Mouse (Mus musculus): ENCODE data around the gene Mapk7. TPM values are rescaled to one million over a fixed set of nuclear protein-coding genes. Genes with fewer than 3 reads are reported as not detected.

Mapk7 gene
- polyA plus RNA-seq, 1 experiment from 2014 or later: 87.2 TPM

DNA sequence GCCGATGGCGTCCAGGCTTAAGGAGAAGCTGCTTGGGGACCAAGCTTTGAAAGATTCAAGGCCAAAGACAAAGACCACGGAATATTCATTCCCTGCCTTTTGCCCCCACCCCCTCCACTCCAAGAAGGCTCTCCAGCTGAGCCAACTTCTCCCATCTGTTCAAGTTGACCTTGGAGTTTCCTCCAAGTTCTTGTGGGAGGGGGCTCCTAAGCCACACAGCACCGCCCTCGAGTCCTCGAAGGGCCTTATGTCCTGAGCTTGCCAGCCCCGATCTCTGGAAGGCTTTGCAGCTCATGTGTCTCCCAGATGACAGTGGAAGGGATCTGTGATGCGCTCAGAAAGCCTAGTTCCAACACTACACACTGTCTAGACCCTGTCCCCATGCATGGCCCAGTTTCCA is 46.9 kb downstream of the Mapk7 start:
- H3K36me3 ChIP-seq: no peaks in the 10 kb centered on the region
- no peak overlapping the region for H3K27ac ChIP-seq
- H3K27me3 ChIP-seq: no peaks in the 10 kb centered on the region
- no peak overlapping the region for H3K9ac ChIP-seq (replicated peaks)
- no peak overlapping the region for H3K4me2 ChIP-seq (replicated peaks)
- H3K9me3 ChIP-seq: no peaks in the 10 kb centered on the region
- H3K4me3 ChIP-seq (replicated peaks): no peak overlapping the region
- peaks cover 18% of the 10 kb centered on the region for H3K4me1 ChIP-seq (replicated peaks)
- WGBS: 80% methylated on average over 8 of the region's 8 CpGs
- no peak for ATAC-seq

DNA sequence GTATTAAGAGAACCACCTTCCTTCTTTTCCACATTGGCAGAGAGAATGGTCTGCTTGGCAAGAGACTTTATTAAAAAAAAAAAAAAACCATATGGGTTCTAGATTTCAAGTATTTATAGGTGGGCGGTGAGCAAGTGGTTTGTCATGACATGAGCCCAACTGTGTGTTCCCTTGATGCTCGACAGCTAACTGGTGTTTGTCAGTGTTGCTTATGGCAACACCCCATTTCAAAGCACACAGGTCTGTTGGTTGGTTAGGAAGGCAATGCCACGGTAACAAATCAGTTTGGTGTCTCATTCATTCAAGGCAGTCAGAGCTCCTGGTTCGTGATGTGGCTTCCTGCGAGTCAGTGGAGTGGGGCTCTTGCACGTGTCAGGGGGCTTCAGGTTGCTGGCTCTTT is 50.4 kb downstream of the Mapk7 start:
- no peaks in the 10 kb centered on the region for H3K36me3 ChIP-seq
- 91% methylated on average over 6 of the region's 6 CpGs for WGBS

DNA sequence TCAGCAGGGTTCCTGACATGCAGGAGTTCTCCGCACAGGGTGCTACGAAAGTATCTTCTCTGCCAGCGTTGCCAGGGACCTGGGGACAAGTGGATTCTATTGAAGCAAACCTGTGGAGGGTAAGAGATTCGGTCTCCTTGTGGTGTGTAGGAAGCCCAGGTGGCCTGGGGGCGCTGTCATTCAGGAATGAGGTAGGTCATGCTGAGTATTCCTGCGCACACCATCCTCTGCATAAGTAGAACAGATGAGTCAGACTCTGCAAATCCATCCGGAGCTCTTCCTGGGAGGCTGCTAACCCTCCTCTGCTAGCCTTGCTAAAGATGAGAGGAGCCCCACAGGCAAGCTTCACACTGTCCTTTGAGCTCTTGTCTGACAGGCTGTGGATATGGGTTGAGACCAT is 52.5 kb downstream of the Mapk7 start:
- Histone ChIP-seq H3K9me3 (no peaks in the 10 kb centered on the region), H3K4me1 (replicated peaks) (no peaks in the 10 kb centered on the region), H3K4me2 (replicated peaks) (no peak overlapping the region), H3K9ac (replicated peaks) (no peak overlapping the region), H3K27me3 (no peaks in the 10 kb centered on the region), H3K4me3 (replicated peaks) (no peak overlapping the region), H3K36me3 (no peaks in the 10 kb centered on the region), H3K27ac (no peak overlapping the region)
- ATAC-seq: no peak
- WGBS: 82% methylated on average over 7 of the region's 7 CpGs

More for the DNA sequence above, 50.4 kb downstream of the Mapk7 start:
- H3K27me3 ChIP-seq: no peaks in the 10 kb centered on the region
- no peak overlapping the region for H3K27ac ChIP-seq
- ATAC-seq: no peak
- H3K4me1 ChIP-seq (replicated peaks): peaks cover 9% of the 10 kb centered on the region
- no peak overlapping the region for H3K4me2 ChIP-seq (replicated peaks)
- H3K9ac ChIP-seq (replicated peaks): no peak overlapping the region
- no peaks in the 10 kb centered on the region for H3K9me3 ChIP-seq
- H3K4me3 ChIP-seq (replicated peaks): no peak overlapping the region

DNA sequence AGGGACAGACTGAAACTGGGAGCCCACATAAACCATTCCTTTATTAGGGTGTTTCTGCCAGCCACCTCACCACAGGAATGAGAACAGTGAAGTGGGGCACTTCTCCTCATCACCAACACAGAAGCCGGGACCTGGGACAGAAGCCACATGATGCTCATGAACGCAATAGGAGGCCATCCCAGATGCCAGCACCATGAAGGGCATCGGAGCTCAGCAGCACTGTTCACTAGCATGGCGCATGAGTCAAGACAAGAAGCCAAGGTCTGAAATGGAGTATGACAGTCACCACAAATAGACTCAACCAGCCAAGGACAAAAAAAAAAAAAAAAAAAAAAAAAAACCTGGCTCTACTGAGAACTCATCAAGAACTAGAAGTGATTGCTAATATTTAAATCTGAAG is 53.8 kb downstream of the Mapk7 start:
- Histone ChIP-seq H3K4me1 (replicated peaks) (peaks cover 2% of the 10 kb centered on the region; the same call in 1 of the 2 replicates), H3K4me2 (replicated peaks) (no peak overlapping the region), H3K9ac (replicated peaks) (no peak overlapping the region), H3K27me3 (no peaks in the 10 kb centered on the region), H3K9me3 (no peaks in the 10 kb centered on the region), H3K36me3 (no peaks in the 10 kb centered on the region), H3K4me3 (replicated peaks) (no peak overlapping the region), H3K27ac (no peak overlapping the region)
- 97% methylated on average over 4 of the region's 4 CpGs for WGBS
- ATAC-seq: no peak

DNA sequence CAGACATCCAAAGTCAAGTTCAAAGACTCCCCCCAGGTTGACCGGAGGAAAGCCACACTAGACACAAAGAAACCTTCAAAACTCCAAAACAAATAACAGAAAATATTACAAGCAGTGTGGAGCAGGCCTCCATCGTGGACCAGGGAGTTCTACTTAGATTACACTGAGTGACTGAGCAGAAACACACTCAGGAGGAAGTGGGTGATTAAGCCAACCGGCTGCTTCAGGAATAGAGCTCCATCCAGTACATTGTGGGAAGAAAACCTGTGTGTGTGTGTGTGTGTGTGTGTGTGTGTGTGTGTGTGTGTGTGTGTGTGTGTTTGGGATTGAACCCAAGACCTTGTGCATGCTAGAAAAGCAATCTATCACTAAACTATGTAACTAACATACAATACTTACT is 55.0 kb downstream of the Mapk7 start:
- H3K27ac ChIP-seq: no peak overlapping the region
- no peaks in the 10 kb centered on the region for H3K27me3 ChIP-seq
- no peak overlapping the region for H3K4me2 ChIP-seq (replicated peaks)
- H3K9ac ChIP-seq (replicated peaks): no peak overlapping the region
- H3K4me3 ChIP-seq (replicated peaks): no peak overlapping the region
- ATAC-seq: no peak
- no peaks in the 10 kb centered on the region for H3K36me3 ChIP-seq
- 77% methylated on average over 3 of the region's 3 CpGs for WGBS
- peaks cover 8% of the 10 kb centered on the region; the same call in 1 of the 2 replicates for H3K4me1 ChIP-seq (replicated peaks)
- H3K9me3 ChIP-seq: no peaks in the 10 kb centered on the region

Other genes starting within 250 kb of the Mapk7 start
- gene Aldh3a2, start 226.9 kb downstream of the Mapk7 start, polyA plus RNA-seq (2015; fragmentation: Nextera tagmentation; extraction: Ambion mirVana): 21.4 and 23.2 TPM in 2 replicates
- not detected in 2 replicates for gene Slc47a2, start 151.5 kb downstream of the Mapk7 start, polyA plus RNA-seq (2015; fragmentation: Nextera tagmentation; extraction: Ambion mirVana)
- 0.08 TPM in 1 of 2 replicates, not detected in the other for gene Slc47a1, start 116.1 kb downstream of the Mapk7 start, polyA plus RNA-seq (2015; fragmentation: Nextera tagmentation; extraction: Ambion mirVana)
- 13.6 and 15.0 TPM in 2 replicates for gene Rnf112, start 40.3 kb downstream of the Mapk7 start, polyA plus RNA-seq (2015; fragmentation: Nextera tagmentation; extraction: Ambion mirVana)
- gene Mfap4, start 9.0 kb downstream of the Mapk7 start, polyA plus RNA-seq (2015; fragmentation: Nextera tagmentation; extraction: Ambion mirVana): 28.6 and 35.4 TPM in 2 replicates
- gene B9d1, start 10.7 kb upstream of the Mapk7 start, polyA plus RNA-seq (2015; fragmentation: Nextera tagmentation; extraction: Ambion mirVana): 38.3 and 40.8 TPM in 2 replicates
- gene Epn2, start 85.3 kb upstream of the Mapk7 start, polyA plus RNA-seq (2015; fragmentation: Nextera tagmentation; extraction: Ambion mirVana): 48.3 and 51.2 TPM in 2 replicates
- 9.0 and 11.1 TPM in 2 replicates for gene Grap, start 158.9 kb upstream of the Mapk7 start, polyA plus RNA-seq (2015; fragmentation: Nextera tagmentation; extraction: Ambion mirVana)
- gene Fam83g, start 189.7 kb upstream of the Mapk7 start, polyA plus RNA-seq (2015; fragmentation: Nextera tagmentation; extraction: Ambion mirVana): 0.17 and 0.24 TPM in 2 replicates
- 0.08 TPM in 1 of 2 replicates, not detected in the other for gene Slc5a10, start 226.4 kb upstream of the Mapk7 start, polyA plus RNA-seq (2015; fragmentation: Nextera tagmentation; extraction: Ambion mirVana)